Mouse (Mus musculus) megakaryocyte, embryonic 14.5 days (primary cell): ENCODE measurements around the gene Isoc2b. TPM values are rescaled to one million over a fixed set of nuclear protein-coding genes. Genes with fewer than 3 reads are reported as not detected.
A peak's percentile ranks its signal among the peaks of the same experiment; 100 is the strongest.

Source experiments
- H3K27me3 ChIP-seq: replicated peaks from 2 replicates; pipeline ENCODE3; 2012; ENCODE audit warnings: inconsistent platforms
- H3K36me3 ChIP-seq: replicated peaks from 2 replicates; pipeline ENCODE3; 2012; ENCODE audit warnings: low read length, inconsistent platforms, mixed read lengths
- H3K4me1 ChIP-seq: 2 replicates; pipeline ENCODE4 v1.6.1; 2012; ENCODE audit warnings: inconsistent platforms
- H3K4me3 ChIP-seq: replicated peaks from 2 replicates; pipeline ENCODE3; 2012; ENCODE audit warnings: moderate library complexity, mild to moderate bottlenecking, inconsistent platforms
- H3K9me3 ChIP-seq: 2 replicates; pipeline ENCODE4 v1.6.1; 2012; ENCODE audit warnings: inconsistent platforms
- FLI1 ChIP-seq: IDR thresholded peaks from 2 replicates; pipeline ENCODE4 v1.6.1; 2012; ENCODE audit warnings: low read length, inconsistent platforms, mixed read lengths
- GATA1 ChIP-seq: IDR thresholded peaks from 3 replicates; pipeline ENCODE4 v1.6.1; 2012; ENCODE audit warnings: mixed read lengths, low read length, inconsistent platforms, borderline replicate concordance
- polyA plus RNA-seq: library from polyadenylated mRNA; stranded (reverse); fragments of >175 nt; gene quantifications from 2 replicates; pipeline ENCODE4 v1.2.3, GENCODE M21; 2012; ENCODE audit warnings: low replicate concordance; ENCODE audit not compliant: insufficient read depth

Isoc2b gene
- polyA plus RNA-seq: 4.3 and 6.1 TPM in 2 replicates

GRCm38 (mm10) chr7:4870133-4870532 is at the start of gene Isoc2b:
Gene Isoc2b, minus strand, starts transcription at chr7:4870258.
- Histone ChIP-seq H3K27me3 (peaks cover 7% of the 10 kb centered on the region), H3K36me3 (no peaks in the 10 kb centered on the region), H3K9me3 (no peaks in the 10 kb centered on the region), H3K4me3 (no peak within 1 kb of the TSS), H3K4me1 (peaks cover 18% of the 10 kb centered on the region)
- no peak for TF ChIP-seq GATA1
- no peak for TF ChIP-seq FLI1

- H3K36me3 ChIP-seq: peaks cover 51% of the 10 kb centered on the region
- H3K27me3 ChIP-seq: peaks cover 18% of the 10 kb centered on the region
- H3K9me3 ChIP-seq: peaks cover 5% of the 10 kb centered on the region; the same call in 1 of the 2 replicates
- H3K4me3 ChIP-seq: no peak overlapping the region
- peaks cover 71% of the 10 kb centered on the region for H3K4me1 ChIP-seq
- TF ChIP-seq FLI1 (no peak), GATA1 (no peak)
Measured at GRCm38 (mm10) chr7:4919096-4919495, 49.0 kb upstream of the Isoc2b start.

- Histone ChIP-seq H3K36me3 (peaks cover 51% of the 10 kb centered on the region), H3K4me3 (no peak overlapping the region)
Measured at GRCm38 (mm10) chr7:4918681-4919080, 48.6 kb upstream of the Isoc2b start.

GRCm38 (mm10) chr7:4917494-4917893 is 47.4 kb upstream of the Isoc2b start:
- Histone ChIP-seq H3K36me3 (peaks cover 51% of the 10 kb centered on the region), H3K9me3 (peaks cover 5% of the 10 kb centered on the region; the same call in 1 of the 2 replicates), H3K27me3 (peaks cover 2% of the 10 kb centered on the region), H3K4me3 (no peak overlapping the region), H3K4me1 (peaks cover 56% of the 10 kb centered on the region)
- TF ChIP-seq GATA1 (no peak), FLI1 (no peak)

More at GRCm38 (mm10) chr7:4918681-4919080, 48.6 kb upstream of the Isoc2b start:
- Histone ChIP-seq H3K4me1 (peaks cover 68% of the 10 kb centered on the region), H3K27me3 (peaks cover 14% of the 10 kb centered on the region), H3K9me3 (peaks cover 5% of the 10 kb centered on the region; the same call in 1 of the 2 replicates)
- TF ChIP-seq GATA1 (no peak), FLI1 (no peak)

- TF ChIP-seq FLI1 (no peak), GATA1 (no peak)
- Histone ChIP-seq H3K4me1 (peaks cover 42% of the 10 kb centered on the region), H3K36me3 (peaks cover 43% of the 10 kb centered on the region), H3K4me3 (peak overlapping the region; percentile 99), H3K9me3 (peaks cover 5% of the 10 kb centered on the region; the same call in 1 of the 2 replicates), H3K27me3 (no peaks in the 10 kb centered on the region)
Measured at GRCm38 (mm10) chr7:4915669-4916416, 45.8 kb upstream of the Isoc2b start.

GRCm38 (mm10) chr7:4915007-4915665 is 45.1 kb upstream of the Isoc2b start, which contains the start of gene Zfp628:
Gene Zfp628, plus strand, starts transcription at chr7:4915217.
- no peak for TF ChIP-seq GATA1
- TF ChIP-seq FLI1: no peak

GRCm38 (mm10) chr7:4912248-4912647 is 42.2 kb upstream of the Isoc2b start:
- Histone ChIP-seq H3K4me3 (no peak overlapping the region), H3K36me3 (peaks cover 7% of the 10 kb centered on the region), H3K27me3 (peaks cover 12% of the 10 kb centered on the region), H3K9me3 (no peaks in the 10 kb centered on the region), H3K4me1 (peaks cover 23% of the 10 kb centered on the region)
- TF ChIP-seq FLI1 (no peak), GATA1 (no peak)

More at GRCm38 (mm10) chr7:4915007-4915665, 45.1 kb upstream of the Isoc2b start, which contains the start of gene Zfp628:
- peaks cover 34% of the 10 kb centered on the region for H3K4me1 ChIP-seq
- peaks cover 4% of the 10 kb centered on the region for H3K27me3 ChIP-seq
- peak within 1 kb of the TSS; percentile 99 for H3K4me3 ChIP-seq
- H3K9me3 ChIP-seq: peaks cover 2% of the 10 kb centered on the region; the same call in 1 of the 2 replicates
- peaks cover 36% of the 10 kb centered on the region for H3K36me3 ChIP-seq

GRCm38 (mm10) chr7:4911561-4911960 is 41.5 kb upstream of the Isoc2b start:
- Histone ChIP-seq H3K4me1 (peaks cover 16% of the 10 kb centered on the region), H3K36me3 (peaks cover under 1% of the 10 kb centered on the region), H3K27me3 (peaks cover 17% of the 10 kb centered on the region), H3K9me3 (no peaks in the 10 kb centered on the region), H3K4me3 (no peak overlapping the region)
- TF ChIP-seq FLI1 (no peak), GATA1 (no peak)

GRCm38 (mm10) chr7:4906466-4906950 is 36.5 kb upstream of the Isoc2b start, which contains the start of gene Gm36210:
Gene Gm36210, minus strand, starts transcription at chr7:4906516.
- Histone ChIP-seq H3K27me3 (peaks cover 24% of the 10 kb centered on the region), H3K4me1 (no peaks in the 10 kb centered on the region), H3K9me3 (no peaks in the 10 kb centered on the region), H3K36me3 (no peaks in the 10 kb centered on the region), H3K4me3 (no peak within 1 kb of the TSS)
- TF ChIP-seq FLI1: no peak
- TF ChIP-seq GATA1: no peak
